Mouse (Mus musculus): ENCODE results near the gene Wdr90. TPM values are rescaled to one million over a fixed set of nuclear protein-coding genes. Genes with fewer than 3 reads are reported as not detected.
A peak's percentile ranks its signal among the peaks of the same experiment; 100 is the strongest.

Gene Wdr90
- 10 to 100 TPM; 34.0 to 35.6 TPM for total RNA-seq (2021)

DNA sequence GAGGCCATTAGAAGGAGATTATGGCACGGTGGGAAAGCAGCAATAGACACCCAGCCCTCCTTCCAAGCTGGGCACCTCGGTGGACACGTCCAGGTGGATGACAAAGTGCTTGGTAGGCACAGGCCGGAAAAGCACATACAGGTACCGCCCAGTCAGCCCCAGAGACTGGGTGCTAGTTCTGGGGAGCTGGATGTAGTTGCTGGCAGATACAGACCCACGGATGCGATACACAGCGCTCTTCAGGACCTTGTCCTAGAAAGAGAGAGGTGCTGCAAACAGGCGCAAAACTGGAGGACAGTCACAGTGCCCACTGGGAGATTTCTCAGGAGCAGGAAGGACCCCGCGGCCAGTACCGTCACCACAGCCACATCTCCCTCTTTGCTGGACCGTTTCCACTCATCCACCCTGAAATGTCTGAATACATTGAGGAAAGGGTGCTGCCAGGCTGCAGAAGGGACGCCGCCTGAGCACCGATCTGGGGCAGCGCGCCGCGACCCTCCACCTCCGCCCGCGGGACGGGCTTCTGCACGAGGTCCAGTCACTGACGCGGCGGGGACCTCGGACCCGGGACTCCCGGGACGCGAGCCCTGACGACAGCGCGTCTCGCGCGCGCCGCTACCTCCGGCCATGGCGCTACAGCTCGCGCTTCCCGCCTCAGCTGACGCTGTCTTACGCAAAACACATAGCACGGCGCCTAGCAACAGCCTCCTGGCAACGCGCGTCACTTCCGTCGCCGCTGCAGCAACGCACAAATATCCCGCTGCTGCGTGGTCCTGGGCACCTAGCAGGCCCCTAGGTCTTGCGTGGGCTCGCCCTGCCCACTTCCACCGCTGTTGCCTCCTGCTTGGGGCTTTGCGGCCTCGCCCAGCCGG, at the start of gene Wdr90:
Wdr90 (minus strand) TSS at position 670 of the 872 bp plus-strand sequence.
- peak; percentile 90 to 95 for DNase-seq (ENCODE audit: extremely low spot score in 1 of 2, low spot score in 2 of 2)
- intact Hi-C loops (cut with DNase I) = no loop called here

DNA sequence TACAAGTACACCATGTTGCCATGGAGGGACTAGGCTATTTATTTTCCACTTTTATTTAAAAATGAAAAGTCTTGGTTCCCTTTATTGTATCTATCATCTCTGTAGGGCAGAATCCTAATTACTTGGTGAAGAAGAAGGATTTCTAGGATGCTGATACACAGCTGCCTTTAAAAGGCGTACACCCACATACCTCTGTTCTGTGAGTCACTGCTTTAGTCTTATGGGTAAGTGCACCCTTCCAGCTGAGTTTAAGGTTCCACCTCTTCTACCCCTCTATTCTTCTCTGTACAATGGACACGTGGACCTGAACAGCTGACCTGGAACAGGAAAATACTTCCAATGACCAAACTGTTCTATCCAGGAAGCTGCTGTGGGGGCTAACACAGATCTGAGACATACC, 46.3 kb upstream of the Wdr90 start:
- intact Hi-C loops (cut with DNase I) = no loop called here
- DNase-seq (ENCODE audit: extremely low spot score in 1 of 2, low spot score in 2 of 2) = no peak

DNA sequence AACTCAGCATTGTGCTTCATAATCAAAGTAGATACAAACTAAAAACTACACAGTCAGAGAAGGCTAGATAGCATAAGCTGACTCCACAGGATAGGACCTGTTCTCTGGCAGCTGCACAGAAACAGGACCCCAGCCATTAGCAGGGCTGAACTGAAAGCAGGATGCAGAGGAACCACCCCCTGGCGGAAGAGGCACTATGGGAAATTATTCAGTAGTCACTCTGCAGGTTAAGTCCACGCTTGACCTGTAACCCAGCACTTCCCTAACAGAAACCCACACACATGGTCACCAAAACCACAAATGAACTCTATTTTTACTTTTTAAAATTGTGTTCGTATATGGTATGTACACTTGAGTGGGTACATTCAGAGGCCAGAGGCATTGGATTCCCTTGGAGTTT, 41.8 kb upstream of the Wdr90 start:
- DNase-seq (ENCODE audit: extremely low spot score in 1 of 2, low spot score in 2 of 2) = no peak
- intact Hi-C loops (cut with DNase I) = no loop called here

DNA sequence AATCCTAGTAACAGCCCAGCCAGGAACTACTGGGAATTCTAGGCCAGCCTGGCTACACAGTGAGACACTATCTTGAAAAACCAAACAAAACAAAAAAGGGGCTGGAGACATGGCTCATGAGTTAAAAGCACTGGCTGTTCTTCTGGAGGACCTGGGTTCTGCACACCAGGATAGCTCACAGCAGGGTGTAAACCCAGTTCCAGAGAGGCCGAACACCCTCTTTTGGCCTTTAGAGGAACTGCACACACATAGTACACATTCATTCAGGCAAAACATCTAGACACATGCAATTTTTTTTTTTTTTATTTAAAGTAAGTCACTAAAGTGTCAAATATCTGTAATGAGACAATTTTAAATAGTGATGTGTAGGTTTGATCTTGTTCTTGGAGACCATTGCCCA, 38.9 kb upstream of the Wdr90 start:
- intact Hi-C loops (cut with DNase I) = no loop called here
- no peak for DNase-seq (ENCODE audit: extremely low spot score in 1 of 2, low spot score in 2 of 2)

DNA sequence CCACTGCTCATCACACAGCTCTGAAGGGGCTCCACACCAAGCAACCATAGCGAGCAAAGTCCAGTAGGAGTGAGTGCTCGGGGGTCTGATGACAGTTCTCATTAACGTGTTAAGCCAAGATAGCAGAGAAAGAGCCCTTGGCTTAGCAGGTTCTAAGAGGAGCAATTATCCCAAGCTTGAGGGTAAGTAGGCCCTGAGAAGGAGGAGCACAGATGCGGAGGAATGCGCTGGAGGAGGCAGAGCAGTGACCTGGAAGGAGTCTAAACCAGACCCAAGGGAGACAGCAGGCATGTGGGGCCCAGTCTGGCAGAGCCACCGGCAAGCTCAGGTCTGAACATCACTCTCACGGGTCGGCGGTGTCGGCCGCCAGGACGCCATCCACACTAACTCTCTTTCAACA, 34.6 kb upstream of the Wdr90 start:
- intact Hi-C loops (cut with DNase I) = no loop called here
- no peak for DNase-seq (ENCODE audit: extremely low spot score in 1 of 2, low spot score in 2 of 2)

DNA sequence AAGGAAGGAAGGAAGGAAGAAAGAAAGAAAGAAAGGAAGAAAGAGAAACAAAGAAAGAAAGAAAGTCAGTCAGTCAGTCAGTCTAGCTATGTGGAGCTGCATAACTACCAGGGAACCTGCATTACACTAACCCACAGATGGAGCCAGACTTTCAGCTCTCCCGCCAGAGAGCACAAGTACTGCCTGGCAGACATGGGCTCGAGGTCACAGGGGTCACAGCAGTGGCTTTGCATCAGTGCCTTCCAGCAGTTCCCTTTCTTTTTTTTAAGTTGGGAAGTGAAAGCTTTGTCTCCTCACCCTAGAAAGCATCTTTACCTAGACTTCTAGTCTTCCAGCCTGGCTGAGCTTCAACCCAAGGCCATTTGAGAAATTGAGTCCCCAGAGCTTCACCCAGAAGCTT, 34.1 kb upstream of the Wdr90 start:
- no peak for DNase-seq (ENCODE audit: extremely low spot score in 1 of 2, low spot score in 2 of 2)
- intact Hi-C loops (cut with DNase I) = no loop called here

DNA sequence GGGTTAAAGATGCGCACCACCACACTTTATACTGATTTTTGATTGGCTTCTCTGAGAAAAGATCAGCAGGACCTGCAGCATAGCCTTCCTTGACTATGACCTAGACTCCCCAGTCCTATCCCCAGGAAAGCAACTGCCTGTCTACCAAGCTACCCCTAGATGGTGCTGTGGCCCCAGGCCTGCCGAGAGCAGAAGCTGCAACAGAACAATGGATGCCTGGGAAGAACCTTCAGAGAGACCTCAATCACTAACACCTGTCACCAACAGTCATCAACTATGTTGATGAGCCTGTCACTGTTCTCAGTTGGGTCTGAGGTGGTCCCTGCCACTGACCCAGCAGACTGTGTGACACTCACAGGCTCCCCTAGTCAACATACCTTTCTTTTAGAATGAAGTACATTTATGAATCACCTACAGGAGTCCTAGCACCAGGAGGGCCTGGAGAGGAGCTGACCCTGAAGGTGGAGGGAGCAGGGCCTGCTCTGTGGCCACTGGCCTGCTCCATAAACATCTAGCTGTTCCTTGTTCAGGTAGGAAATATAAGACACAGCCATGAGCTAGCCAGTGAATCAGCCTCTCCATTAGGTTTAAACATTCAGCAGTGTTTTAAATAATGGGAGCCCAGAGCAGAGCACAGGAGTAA, 32.8 kb upstream of the Wdr90 start:
- intact Hi-C loops (cut with DNase I) = loop anchor here (5.0 kb wide), 1 partner anchor 93 kb away; the partner anchor contains the start of gene Capn15
- DNase-seq (ENCODE audit: extremely low spot score in 1 of 2, low spot score in 2 of 2) = peak; percentile 56 to 71

DNA sequence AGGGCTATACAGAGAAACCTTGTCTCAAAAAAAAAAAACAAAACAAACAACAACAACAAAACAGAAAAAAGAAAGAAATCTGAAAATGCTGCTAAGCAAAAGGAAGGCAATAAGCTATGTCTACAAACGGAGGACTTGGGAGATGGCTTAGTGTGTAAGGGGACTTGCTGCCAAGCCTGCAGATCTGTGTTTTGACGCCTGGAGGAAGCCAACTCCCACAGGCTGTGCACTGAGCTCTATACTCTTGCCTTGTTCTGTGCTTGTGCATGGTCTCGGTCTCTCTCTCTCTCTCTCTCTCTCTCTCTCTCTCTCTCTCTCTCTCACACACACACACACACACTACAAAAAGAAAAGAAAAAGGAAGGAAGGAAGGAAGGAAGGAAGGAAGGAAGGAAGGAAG, 27.5 kb upstream of the Wdr90 start:
- DNase-seq (ENCODE audit: extremely low spot score in 1 of 2, low spot score in 2 of 2) = no peak
- intact Hi-C loops (cut with DNase I) = no loop called here

DNA sequence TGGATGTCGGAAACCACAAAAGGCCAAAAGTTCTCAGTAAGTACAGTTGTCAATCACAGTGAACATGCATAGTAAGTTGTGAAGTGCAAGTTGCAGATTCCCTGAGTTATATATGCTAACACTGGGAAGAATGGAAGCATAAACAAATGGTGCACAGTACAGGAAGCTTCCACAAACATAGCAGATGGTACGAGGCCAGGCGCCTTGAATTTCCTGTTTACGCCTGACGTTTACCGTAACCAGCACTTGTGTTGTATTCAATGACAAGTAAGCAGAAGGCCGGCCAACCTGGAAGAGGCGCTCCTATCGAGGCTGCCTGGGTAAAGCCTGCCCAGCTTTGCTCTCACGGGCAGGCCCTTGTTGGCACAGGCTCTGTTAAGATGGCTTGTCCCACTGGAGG, 26.2 kb upstream of the Wdr90 start:
- intact Hi-C loops (cut with DNase I) = no loop called here
- DNase-seq (ENCODE audit: extremely low spot score in 1 of 2, low spot score in 2 of 2) = no peak

DNA sequence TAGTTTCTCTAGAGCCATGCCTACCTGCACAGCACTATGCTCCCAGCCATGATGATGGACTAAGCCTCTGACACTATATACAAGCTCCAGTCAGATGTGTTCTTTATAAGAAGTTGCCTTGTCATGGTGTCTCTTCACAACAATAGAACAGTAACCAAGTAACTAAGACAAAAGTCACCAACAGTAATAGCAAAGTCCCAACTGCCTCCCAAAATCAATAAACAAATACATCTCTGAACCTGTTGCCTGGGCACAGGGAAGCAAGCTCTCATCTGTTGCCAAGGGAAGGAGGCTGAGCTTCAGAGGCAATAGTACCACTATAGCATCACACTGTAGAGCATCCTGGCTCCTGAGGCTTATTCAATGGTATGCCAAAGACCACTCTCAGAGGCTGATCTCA, 25.5 kb upstream of the Wdr90 start:
- intact Hi-C loops (cut with DNase I) = no loop called here
- no peak for DNase-seq (ENCODE audit: extremely low spot score in 1 of 2, low spot score in 2 of 2)

DNA sequence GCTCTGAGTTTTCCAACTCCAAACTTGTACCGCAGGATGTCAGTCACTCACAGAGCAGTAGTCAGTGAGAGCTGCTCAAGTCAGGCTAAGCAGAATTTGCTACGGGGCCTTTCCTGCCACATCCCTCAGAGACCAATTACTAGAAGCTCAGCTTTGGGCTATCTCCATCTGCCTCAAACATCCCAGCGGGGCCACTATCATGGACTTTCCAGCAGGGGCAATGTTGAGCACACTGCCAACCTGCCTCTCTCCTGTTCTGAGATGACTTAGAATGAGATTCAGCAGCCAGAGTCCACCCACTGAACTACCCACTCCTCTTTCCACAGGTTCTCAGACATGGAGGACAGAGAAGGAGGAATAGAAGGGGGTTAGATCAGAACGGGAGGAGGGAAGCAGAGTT, 24.3 kb upstream of the Wdr90 start:
- peak in 1 of 2 experiments; percentile 51 for DNase-seq (ENCODE audit: extremely low spot score in 1 of 2, low spot score in 2 of 2)
- intact Hi-C loops (cut with DNase I) = no loop called here

DNA sequence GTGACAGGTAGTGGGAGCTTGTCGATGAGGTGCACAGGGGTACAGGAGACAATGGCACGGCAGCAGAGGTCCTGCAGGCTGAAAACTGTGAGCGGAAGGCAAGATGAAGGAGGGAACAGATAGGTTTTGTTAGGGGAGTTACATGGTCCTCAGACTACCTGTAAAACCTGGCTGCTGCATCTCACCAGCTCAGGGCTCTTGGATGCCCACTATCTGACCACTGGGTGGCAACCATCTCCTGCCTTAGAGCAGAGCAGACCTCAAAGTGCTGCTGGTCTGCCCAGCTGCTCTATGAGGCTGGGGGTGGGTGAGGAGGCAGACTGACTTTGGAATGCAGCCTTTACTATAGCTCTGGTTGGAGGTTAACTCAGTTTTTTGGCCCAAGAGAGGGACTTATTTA, 22.5 kb upstream of the Wdr90 start:
- DNase-seq (ENCODE audit: extremely low spot score in 1 of 2, low spot score in 2 of 2) = no peak
- intact Hi-C loops (cut with DNase I) = no loop called here

DNA sequence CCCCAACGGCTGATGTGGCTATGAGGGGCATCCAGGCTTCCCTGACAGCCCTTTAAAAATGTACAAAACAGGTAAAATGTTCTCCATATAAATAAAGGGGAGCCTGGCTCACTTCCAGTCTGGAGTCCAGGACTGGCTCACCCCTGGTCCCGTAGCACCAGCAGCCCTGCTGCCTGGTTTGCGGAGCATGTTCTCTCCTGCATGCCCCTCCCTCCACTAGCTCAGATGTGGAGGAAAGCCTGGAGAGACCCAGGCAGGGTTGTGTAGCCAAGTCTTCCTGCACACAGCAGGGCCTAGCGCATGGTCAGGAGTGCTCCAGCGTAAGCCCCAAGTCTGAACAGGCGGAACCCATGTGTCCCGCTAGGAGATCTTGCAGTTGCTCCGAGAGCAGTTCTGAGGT, 22.0 kb upstream of the Wdr90 start:
- DNase-seq (ENCODE audit: extremely low spot score in 1 of 2, low spot score in 2 of 2) = no peak
- intact Hi-C loops (cut with DNase I) = no loop called here

DNA sequence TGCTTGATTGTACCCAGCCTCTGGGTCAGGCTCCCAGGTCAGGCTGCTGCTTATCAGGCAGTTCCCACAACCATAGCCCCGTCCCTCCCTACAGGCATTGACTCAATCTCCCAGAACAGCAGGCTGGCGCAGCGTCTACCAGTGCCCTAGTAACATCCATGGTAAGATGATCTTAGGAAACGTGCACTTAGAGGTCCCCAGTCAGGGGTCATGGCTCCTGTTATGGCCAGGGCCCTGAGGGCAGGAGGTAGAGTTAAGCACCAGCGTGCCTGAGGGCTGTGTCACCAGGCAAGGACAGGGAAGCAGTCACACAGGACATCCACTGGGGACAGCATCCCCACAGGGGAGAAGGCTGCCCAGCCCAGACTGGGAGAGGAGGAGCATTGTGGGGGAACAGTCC, 21.0 kb upstream of the Wdr90 start:
- intact Hi-C loops (cut with DNase I) = no loop called here

DNA sequence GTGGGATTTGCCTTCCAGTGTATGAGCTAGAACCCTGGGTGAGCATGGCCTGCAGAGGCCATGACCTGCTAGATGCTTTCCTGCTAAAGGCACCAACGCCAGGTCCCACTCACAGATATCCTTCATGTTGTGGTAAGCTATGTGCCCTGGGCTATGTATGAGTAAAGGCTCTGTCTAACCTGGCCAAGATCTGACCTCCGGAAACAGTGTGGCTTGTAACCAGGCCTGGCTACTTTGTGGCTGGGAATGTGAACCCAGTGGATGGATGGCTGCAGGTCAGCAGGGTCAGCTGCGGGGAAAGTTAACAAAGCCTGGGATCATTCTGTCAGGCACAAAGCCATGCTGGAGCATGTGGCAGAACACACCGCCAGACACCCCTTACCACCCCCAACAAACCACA, 20.4 kb upstream of the Wdr90 start:
- no peak for DNase-seq (ENCODE audit: extremely low spot score in 1 of 2, low spot score in 2 of 2)
- intact Hi-C loops (cut with DNase I) = no loop called here

More for the DNA sequence above, 21.0 kb upstream of the Wdr90 start:
- DNase-seq (ENCODE audit: extremely low spot score in 1 of 2, low spot score in 2 of 2) = no peak

DNA sequence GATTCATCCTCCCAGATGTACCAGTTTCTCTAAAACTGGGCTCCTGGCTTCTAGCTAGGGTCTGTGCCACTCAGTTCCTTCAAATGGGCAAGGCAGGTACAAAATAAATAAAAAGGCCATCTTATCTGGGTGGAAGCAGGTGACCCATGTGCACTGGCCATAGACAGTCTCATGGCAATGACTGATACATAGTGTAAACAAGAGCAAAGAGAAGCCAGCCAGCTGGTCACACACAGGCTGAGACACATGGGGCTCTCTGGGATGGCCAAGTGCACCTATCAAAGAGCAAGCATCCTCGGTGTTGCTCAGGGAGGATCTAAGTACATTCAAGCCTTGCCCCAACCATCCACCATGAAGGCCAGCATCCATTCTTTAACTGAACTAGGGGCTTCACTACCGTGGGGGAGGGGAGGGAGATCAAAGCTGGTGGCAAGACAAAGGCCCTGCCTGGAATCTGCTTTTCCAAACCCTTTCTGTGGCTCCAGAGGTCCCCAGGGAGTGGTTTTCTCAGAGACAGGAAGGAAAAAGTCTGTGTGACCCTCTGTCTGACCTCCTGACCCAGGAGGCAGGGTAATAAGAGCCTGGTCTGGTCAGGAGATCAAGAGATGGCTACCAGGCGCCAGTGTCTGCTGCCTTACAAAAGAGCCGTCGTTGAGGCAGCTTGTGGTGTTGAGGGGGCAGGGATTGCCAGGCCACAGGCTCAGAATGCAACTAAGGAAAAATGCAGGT, 19.8 kb upstream of the Wdr90 start:
- DNase-seq (ENCODE audit: extremely low spot score in 1 of 2, low spot score in 2 of 2) = peak in 1 of 2 experiments; percentile 76
- intact Hi-C loops (cut with DNase I) = no loop called here

DNA sequence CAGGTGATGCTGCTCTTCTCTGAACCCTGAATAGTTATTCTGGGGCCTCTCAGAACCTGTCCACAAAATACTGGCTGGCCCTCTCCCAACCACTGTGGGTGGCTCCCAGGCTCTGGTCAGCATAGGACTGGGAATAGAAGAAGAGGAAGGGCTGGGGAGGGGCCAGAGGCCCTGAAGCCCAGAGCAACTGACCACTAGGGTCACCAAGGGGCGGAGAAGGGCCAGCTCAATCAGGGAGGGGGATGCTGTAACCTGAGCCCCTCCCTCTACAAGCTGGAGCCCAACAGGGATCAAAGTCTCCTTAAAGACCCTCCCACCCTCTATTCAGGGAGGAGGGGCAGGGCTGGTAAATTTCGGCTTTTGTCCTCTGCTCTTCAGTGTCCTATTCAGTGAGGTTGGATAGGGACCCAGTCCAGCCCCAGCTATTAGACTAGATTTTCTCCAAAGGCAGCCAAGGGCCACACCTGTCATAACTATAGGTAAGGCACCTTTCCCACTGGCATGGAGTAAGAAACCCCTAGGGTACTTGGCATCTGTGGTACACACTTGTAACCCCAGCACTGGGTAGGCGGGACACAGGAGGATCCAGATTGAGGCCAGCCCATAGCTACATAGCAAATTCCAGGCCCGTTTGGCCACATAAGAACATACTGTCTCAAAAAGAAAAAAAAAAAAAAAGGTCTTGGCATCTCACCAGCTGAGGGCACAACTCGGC, 19.1 kb upstream of the Wdr90 start, which contains the start of gene Wfikkn1:
Wfikkn1 (minus strand) TSS at position 663 of the 715 bp plus-strand sequence.
- intact Hi-C loops (cut with DNase I) = no loop called here
- DNase-seq (ENCODE audit: extremely low spot score in 1 of 2, low spot score in 2 of 2) = no peak

DNA sequence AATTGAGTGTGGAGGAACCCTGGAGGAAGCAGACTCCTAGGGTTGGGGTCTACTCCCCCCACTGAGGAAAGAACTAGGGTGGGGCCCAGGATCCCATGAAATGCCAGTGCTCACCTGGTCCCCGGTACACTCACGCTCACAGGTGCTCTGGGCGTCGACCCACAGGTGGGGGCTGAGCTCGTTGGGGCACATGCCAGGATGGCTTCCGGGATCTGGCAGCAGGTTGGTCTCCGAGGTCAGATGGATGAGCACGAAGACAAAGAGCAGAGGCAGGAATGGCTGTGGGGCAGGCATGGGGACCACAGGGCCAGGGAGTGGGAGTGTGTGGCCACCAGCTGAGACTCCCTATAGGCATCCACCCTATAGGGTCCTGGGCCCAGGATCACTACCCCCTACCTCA, 18.4 kb upstream of the Wdr90 start:
- intact Hi-C loops (cut with DNase I) = no loop called here
- peak in 1 of 2 experiments; percentile 50 for DNase-seq (ENCODE audit: extremely low spot score in 1 of 2, low spot score in 2 of 2)

DNA sequence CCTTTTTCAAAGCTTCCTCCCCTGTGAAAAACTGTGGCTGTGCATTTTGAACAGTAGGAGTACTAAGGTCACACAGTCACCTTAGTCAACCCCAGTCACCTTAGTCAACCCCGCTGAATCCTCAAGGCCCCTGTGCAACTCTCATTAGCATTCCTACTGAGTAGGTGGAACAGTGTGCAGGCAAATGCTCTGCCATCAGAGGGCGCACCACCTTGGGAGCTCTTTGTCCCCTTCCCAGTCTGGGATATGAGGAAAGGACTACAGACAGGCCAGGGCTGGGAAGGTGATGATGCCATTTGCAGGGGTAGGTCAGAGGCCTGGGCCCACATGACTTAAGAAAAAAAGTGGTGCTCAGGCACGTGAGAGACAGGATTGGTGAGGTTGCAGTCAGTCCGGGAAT, 18.0 kb upstream of the Wdr90 start:
- intact Hi-C loops (cut with DNase I) = no loop called here
- peak in 1 of 2 experiments; percentile 69 for DNase-seq (ENCODE audit: extremely low spot score in 1 of 2, low spot score in 2 of 2)

All from left cerebral cortex, postnatal 10 days (tissue).